Mouse (Mus musculus): ENCODE data around the gene Cdc14b. TPM values are rescaled to one million over a fixed set of nuclear protein-coding genes. Genes with fewer than 3 reads are reported as not detected.

Gene Cdc14b
- polyA plus RNA-seq, 1 experiment, result 0.13 TPM

DNA sequence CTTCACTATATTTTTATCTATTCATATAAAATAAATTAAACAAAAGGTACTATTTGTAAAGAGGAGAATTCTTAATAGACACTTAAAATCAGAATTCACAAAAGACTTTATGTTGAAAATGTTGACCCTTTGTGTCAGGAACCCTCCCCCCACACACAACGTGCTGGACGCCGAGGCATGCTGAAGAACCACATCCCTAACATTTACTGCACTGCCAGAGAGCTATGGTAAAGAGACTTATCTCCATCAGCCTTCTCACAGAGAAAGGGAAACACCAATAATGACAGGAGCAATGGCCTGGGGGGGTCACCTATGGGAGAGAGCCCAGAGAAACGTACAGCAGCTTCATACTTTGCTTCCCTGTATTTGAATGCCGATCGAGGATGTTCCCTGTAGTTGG lies 66.9 kb downstream of the Cdc14b start:
- Histone ChIP-seq H3K36me3 (replicated peaks; ENCODE audit: low read length) (no peaks in the 10 kb centered on the region), H3K4me1 (peaks cover 10% of the 10 kb centered on the region), H3K4me3 (replicated peaks) (no peak overlapping the region), H3K27me3 (replicated peaks) (no peaks in the 10 kb centered on the region), H3K9me3 (no peaks in the 10 kb centered on the region)
- TF ChIP-seq GATA1 (IDR thresholded peaks at IDR 0.05; ENCODE audit: borderline replicate concordance, low read length), result no peak
- TF ChIP-seq FLI1 (IDR thresholded peaks at IDR 0.05; ENCODE audit: low read length), result no peak

DNA sequence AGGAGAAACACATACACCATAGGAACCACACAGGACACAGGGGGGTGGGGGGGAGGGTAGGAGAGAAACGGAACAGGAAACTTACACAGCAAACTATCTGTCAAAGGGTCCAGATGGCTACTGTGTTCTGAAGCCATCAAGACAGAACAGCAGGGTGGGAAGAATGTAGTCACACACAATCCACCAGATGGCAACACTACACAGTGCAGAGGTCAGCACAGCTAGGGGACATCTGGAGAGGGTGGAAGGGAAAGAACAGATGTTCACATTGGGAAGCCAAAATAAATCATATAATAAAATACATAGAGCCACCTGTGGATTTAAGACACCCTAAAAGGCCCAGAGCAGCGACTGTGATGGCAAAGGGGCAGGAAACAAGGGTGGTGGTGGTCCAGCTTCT lies 69.9 kb downstream of the Cdc14b start:
- H3K4me3 ChIP-seq (replicated peaks), result no peak overlapping the region
- TF ChIP-seq GATA1 (IDR thresholded peaks at IDR 0.05; ENCODE audit: borderline replicate concordance, low read length), result no peak
- TF ChIP-seq FLI1 (IDR thresholded peaks at IDR 0.05; ENCODE audit: low read length), result no peak
- H3K9me3 ChIP-seq, result no peaks in the 10 kb centered on the region
- no peaks in the 10 kb centered on the region for H3K27me3 ChIP-seq (replicated peaks)
- H3K36me3 ChIP-seq (replicated peaks; ENCODE audit: low read length), result no peaks in the 10 kb centered on the region
- H3K4me1 ChIP-seq, result peaks cover 13% of the 10 kb centered on the region

DNA sequence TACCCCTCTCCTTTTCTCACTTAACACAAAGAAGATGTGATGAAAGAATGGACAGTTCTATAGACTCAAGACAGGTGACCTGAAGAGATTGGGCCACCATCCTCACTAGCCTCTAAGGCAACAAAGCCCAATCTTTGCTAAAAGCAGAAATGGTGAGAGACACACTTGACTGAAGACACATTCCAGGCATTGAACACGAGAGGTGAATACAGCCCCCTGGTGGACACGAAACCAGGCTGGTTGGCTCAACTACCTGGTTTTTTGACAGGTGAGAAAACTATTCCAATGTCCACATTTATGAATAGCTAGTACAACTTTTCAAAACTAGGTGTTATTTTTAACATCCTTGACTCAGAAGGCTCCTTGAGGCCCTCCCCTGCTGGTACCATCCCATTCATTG lies 70.4 kb downstream of the Cdc14b start:
- H3K4me3 ChIP-seq (replicated peaks), result no peak overlapping the region
- no peaks in the 10 kb centered on the region for H3K9me3 ChIP-seq
- TF ChIP-seq FLI1 (IDR thresholded peaks at IDR 0.05; ENCODE audit: low read length), result no peak
- no peak for TF ChIP-seq GATA1 (IDR thresholded peaks at IDR 0.05; ENCODE audit: borderline replicate concordance, low read length)
- no peaks in the 10 kb centered on the region for H3K27me3 ChIP-seq (replicated peaks)
- H3K36me3 ChIP-seq (replicated peaks; ENCODE audit: low read length), result no peaks in the 10 kb centered on the region
- peaks cover 13% of the 10 kb centered on the region for H3K4me1 ChIP-seq

DNA sequence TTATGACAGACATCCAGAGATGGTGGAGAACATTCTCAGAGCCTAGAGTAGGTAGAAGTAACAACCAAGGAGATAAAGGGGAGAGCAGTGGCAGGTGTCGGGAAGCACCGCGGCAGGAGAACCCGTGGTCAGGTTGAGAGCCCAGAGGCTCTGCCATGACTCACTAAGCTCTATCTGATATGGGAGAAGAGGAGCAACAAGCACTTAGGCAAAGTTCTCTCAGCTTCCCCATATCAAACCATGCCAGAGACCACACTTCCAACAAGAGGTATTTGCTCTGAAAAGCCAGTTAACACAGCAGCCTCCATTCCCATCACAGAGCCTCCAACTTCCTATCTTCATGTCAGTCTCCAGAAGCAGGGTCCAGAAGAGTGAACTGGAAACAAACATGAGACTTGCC lies 74.2 kb downstream of the Cdc14b start:
- Histone ChIP-seq H3K4me3 (replicated peaks) (no peak overlapping the region), H3K27me3 (replicated peaks) (no peaks in the 10 kb centered on the region), H3K9me3 (no peaks in the 10 kb centered on the region), H3K36me3 (replicated peaks; ENCODE audit: low read length) (no peaks in the 10 kb centered on the region), H3K4me1 (peaks cover 16% of the 10 kb centered on the region)
- TF ChIP-seq FLI1 (IDR thresholded peaks at IDR 0.05; ENCODE audit: low read length), result no peak
- TF ChIP-seq GATA1 (IDR thresholded peaks at IDR 0.05; ENCODE audit: borderline replicate concordance, low read length), result no peak

DNA sequence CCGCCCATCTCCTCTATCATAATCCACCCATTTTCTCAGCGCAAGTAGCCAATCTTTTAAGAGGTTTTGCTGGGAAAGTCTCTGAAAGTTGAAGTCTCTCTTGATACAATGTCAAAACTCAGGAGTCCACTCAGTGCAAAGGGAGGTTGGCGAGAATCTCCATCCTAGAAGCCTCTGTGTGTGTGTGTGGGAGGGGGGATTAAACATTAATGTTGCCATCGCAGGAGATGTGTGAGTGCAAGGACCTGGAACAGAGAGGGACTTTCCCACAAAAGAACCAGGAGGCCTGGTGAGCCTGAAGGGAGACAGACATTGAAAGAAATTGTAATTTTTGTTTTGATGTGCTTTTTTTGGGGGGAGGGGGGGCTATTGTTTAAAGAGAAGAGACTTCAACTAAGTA lies 76.8 kb downstream of the Cdc14b start:
- Histone ChIP-seq H3K36me3 (replicated peaks; ENCODE audit: low read length) (no peaks in the 10 kb centered on the region), H3K4me1 (peaks cover 23% of the 10 kb centered on the region), H3K4me3 (replicated peaks) (no peak overlapping the region), H3K27me3 (replicated peaks) (no peaks in the 10 kb centered on the region), H3K9me3 (no peaks in the 10 kb centered on the region)
- no peak for TF ChIP-seq FLI1 (IDR thresholded peaks at IDR 0.05; ENCODE audit: low read length)
- TF ChIP-seq GATA1 (IDR thresholded peaks at IDR 0.05; ENCODE audit: borderline replicate concordance, low read length), result no peak

DNA sequence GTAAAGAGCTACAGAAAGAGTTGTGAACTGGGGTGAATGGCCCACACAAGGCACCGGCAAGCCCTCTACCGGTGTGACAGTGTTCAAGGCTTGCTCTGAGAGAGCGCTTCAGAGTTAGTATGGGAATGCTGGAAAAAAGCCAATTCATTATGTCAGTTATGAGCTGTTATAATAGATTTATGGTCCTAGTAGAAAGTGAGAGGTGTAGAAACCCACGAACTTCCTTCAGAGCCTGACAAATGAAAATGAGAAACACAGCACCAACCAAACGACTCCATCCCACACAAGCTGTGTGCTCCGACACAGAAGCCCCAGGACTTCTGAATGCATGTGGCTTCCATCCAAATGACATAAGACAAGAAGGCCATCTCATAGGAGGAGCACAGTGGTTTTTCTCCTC lies 77.2 kb downstream of the Cdc14b start:
- TF ChIP-seq GATA1 (IDR thresholded peaks at IDR 0.05; ENCODE audit: borderline replicate concordance, low read length), result no peak
- no peak for TF ChIP-seq FLI1 (IDR thresholded peaks at IDR 0.05; ENCODE audit: low read length)
- H3K4me3 ChIP-seq (replicated peaks), result no peak overlapping the region
- no peaks in the 10 kb centered on the region for H3K36me3 ChIP-seq (replicated peaks; ENCODE audit: low read length)
- peaks cover 23% of the 10 kb centered on the region for H3K4me1 ChIP-seq
- H3K27me3 ChIP-seq (replicated peaks), result no peaks in the 10 kb centered on the region
- H3K9me3 ChIP-seq, result no peaks in the 10 kb centered on the region

DNA sequence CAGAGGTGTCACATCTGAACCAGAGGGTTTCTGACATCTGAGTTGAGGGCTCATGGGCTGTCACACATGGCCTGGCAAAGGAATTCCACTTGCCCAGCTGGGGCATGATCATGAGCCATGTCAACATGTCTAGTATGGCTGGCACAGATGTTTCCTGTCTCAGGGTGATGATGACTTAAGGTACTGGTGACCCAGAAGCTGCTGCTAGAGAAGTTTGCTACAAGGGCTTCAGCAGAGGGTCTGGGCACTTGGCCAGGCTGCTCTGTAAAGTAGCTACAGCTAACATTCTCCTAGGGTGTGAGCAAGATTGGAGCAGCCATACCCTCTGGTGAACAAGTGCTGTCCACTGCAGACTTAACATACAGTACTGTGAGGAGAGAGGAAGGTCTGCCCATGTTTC lies 88.0 kb downstream of the Cdc14b start:
- H3K4me1 ChIP-seq, result peaks cover 12% of the 10 kb centered on the region
- TF ChIP-seq FLI1 (IDR thresholded peaks at IDR 0.05; ENCODE audit: low read length) (no peak), GATA1 (IDR thresholded peaks at IDR 0.05; ENCODE audit: borderline replicate concordance, low read length) (no peak)
- no peaks in the 10 kb centered on the region for H3K9me3 ChIP-seq
- no peak overlapping the region for H3K4me3 ChIP-seq (replicated peaks)
- peaks cover 18% of the 10 kb centered on the region for H3K36me3 ChIP-seq (replicated peaks; ENCODE audit: low read length)
- H3K27me3 ChIP-seq (replicated peaks), result peaks cover 5% of the 10 kb centered on the region

DNA sequence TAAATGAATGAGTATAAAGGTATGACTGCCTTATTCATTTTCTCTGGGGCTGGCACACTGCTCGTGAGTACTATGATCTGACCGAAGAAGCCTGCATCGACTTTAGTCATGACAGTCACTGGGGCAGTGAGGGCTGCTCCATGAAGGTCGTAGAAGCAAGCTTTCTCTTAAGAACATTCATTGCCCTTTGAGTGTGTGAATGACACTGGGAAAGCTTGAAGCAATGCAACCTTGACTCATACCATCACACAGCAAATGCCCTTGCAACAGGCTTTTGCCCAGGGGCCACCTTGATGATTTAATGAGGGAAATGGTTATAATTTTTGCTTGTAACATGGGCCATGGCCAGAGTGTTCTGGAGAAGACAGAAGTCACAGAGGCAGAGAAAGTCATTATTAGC lies 88.6 kb downstream of the Cdc14b start:
- H3K4me1 ChIP-seq, result peaks cover 10% of the 10 kb centered on the region
- peaks cover 5% of the 10 kb centered on the region for H3K27me3 ChIP-seq (replicated peaks)
- no peaks in the 10 kb centered on the region for H3K9me3 ChIP-seq
- TF ChIP-seq GATA1 (IDR thresholded peaks at IDR 0.05; ENCODE audit: borderline replicate concordance, low read length) (no peak), FLI1 (IDR thresholded peaks at IDR 0.05; ENCODE audit: low read length) (no peak)
- peaks cover 18% of the 10 kb centered on the region for H3K36me3 ChIP-seq (replicated peaks; ENCODE audit: low read length)
- no peak overlapping the region for H3K4me3 ChIP-seq (replicated peaks)

DNA sequence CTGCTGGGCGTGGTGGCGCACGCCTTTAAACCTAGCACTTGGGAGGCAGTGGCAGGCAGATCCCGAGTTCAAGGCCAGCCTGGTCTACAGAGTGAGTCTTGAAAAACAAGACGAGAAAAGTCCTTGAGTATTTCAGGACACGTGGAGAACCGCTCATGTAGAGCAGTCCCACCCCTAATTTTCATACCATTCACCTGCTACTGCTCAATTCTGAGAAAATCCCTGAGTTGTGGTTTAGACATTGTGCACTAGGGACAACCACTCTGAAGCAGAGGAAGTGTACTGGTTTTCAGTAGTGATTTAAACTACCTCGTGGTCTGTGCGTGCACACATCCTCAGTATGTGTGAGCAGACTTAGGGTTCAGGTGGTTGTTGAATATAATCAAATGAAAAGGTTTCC lies 89.5 kb downstream of the Cdc14b start:
- Histone ChIP-seq H3K4me1 (peaks cover 10% of the 10 kb centered on the region), H3K36me3 (replicated peaks; ENCODE audit: low read length) (peaks cover 18% of the 10 kb centered on the region), H3K27me3 (replicated peaks) (peaks cover 5% of the 10 kb centered on the region), H3K4me3 (replicated peaks) (no peak overlapping the region), H3K9me3 (no peaks in the 10 kb centered on the region)
- TF ChIP-seq GATA1 (IDR thresholded peaks at IDR 0.05; ENCODE audit: borderline replicate concordance, low read length), result no peak
- TF ChIP-seq FLI1 (IDR thresholded peaks at IDR 0.05; ENCODE audit: low read length), result no peak

DNA sequence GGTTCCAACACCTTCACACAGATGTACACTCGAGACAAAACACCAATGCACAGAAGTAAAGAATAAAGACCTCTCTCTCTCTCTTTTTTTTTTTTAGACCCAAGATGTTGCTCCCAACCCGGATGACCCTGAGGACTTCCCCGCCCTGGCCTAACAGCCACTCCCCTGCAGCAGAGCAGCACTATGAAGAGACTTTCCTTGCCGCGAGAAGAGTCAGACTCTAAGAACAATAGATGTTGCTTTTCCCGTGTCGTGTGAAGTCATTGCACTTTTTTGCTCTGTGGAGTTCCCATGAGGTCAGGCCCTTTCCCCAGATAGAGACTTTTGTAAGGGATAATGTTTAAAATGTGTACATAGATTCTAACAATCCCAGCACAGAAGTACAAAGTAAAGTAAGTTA lies 89.9 kb downstream of the Cdc14b start:
- Histone ChIP-seq H3K36me3 (replicated peaks; ENCODE audit: low read length) (peaks cover 18% of the 10 kb centered on the region), H3K4me1 (peaks cover 10% of the 10 kb centered on the region), H3K27me3 (replicated peaks) (peaks cover 5% of the 10 kb centered on the region), H3K4me3 (replicated peaks) (no peak overlapping the region), H3K9me3 (no peaks in the 10 kb centered on the region)
- TF ChIP-seq FLI1 (IDR thresholded peaks at IDR 0.05; ENCODE audit: low read length) (no peak), GATA1 (IDR thresholded peaks at IDR 0.05; ENCODE audit: borderline replicate concordance, low read length) (no peak)

DNA sequence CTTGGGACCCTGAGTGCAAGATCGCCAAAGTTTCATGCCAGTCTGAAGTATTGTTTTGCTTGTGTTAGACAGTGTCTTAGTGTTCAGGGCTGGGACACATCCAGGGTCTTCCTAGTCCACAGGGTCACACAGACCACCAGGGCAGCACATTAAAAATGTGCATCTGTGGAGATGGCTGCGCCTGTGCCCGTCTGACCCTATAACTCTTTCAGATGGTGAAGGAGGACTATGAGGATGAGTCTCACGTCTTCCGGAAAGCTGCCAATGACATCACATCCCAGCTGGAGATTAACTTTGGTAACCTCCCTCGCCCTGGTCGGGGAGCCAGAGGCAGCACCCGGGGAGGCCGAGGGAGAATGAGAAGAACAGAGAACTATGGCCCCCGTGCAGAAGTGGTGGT lies 90.7 kb downstream of the Cdc14b start:
- H3K4me3 ChIP-seq (replicated peaks), result no peak overlapping the region
- H3K4me1 ChIP-seq, result peaks cover 10% of the 10 kb centered on the region
- peaks cover 18% of the 10 kb centered on the region for H3K36me3 ChIP-seq (replicated peaks; ENCODE audit: low read length)
- H3K27me3 ChIP-seq (replicated peaks), result peaks cover 2% of the 10 kb centered on the region
- no peak for TF ChIP-seq FLI1 (IDR thresholded peaks at IDR 0.05; ENCODE audit: low read length)
- TF ChIP-seq GATA1 (IDR thresholded peaks at IDR 0.05; ENCODE audit: borderline replicate concordance, low read length), result no peak
- H3K9me3 ChIP-seq, result no peaks in the 10 kb centered on the region
